ENCODE assay signal across 14 mouse cellular contexts in genomic region chr4:154478933-154479613, GRCm38 (mm10).
DNase-seq lines count a peak whose midpoint lies in the region; ATAC-seq and TF ChIP-seq lines count a peak whose summit lies in the region.
"Had no signal": no experiment of that assay in that cellular context is flagged by ENCODE, and none has a peak within 500 bp of the region (broad histone marks: within the 10 kb centered on the region; RNA-seq: fewer than 3 reads in every experiment).

No protein-coding gene starts in this region.

- no peak for TF ChIP-seq CTCF in layer of hippocampus, adult 2 months (conservative IDR thresholded peaks at IDR 0.05)
- no peak for TF ChIP-seq CTCF in lung, embryonic 14.5 days (IDR thresholded peaks at IDR 0.05; ENCODE audit: low read depth)

- no peak overlapping the region for H3K4me2 ChIP-seq in kidney, embryonic 16.5 days (replicated peaks; ENCODE audit: low read depth, low read length)
- H3K4me2 ChIP-seq in lung, embryonic 14.5 days, result peak overlapping the region; percentile 32; the same call in 1 of the 2 replicates
- H3K4me2 ChIP-seq in stomach, embryonic 16.5 days (ENCODE audit: low read depth, low read length), result no peak overlapping the region
- H3K4me2 ChIP-seq: neural tube, embryonic 12.5 days had no signal

- no peaks in the 10 kb centered on the region for H3K9me3 ChIP-seq in kidney, embryonic 16.5 days (ENCODE audit: low read length)
- no peaks in the 10 kb centered on the region for H3K9me3 ChIP-seq in lung, embryonic 14.5 days (ENCODE audit: low read depth, low read length)
- no peaks in the 10 kb centered on the region for H3K9me3 ChIP-seq in stomach, embryonic 16.5 days (replicated peaks; ENCODE audit: control insufficient read depth, low read length)
- H3K9me3 ChIP-seq: neural tube, embryonic 12.5 days had no signal

- peaks cover 56% of the 10 kb centered on the region for H3K27me3 ChIP-seq in kidney, embryonic 16.5 days (ENCODE audit: insufficient read depth, low read length)
- peaks cover 11% of the 10 kb centered on the region; the same call in 1 of the 2 replicates for H3K27me3 ChIP-seq in lung, embryonic 14.5 days (ENCODE audit: insufficient read depth, low read length)
- H3K27me3 ChIP-seq in stomach, embryonic 16.5 days (ENCODE audit: control insufficient read depth, insufficient read depth, low read length), result peaks cover 5% of the 10 kb centered on the region; the same call in 1 of the 2 replicates
- H3K27me3 ChIP-seq: CH12.LX had no signal

- ATAC-seq in kidney, embryonic 16.5 days (ENCODE audit: low FRiP score, low TSS enrichment), result peak; percentile 63
- peak; percentile 76 for ATAC-seq in lung, embryonic 14.5 days (ENCODE audit: insufficient read depth)
- ATAC-seq in stomach, embryonic 16.5 days (ENCODE audit: insufficient read depth, low FRiP score), result peak; percentile 82
- ATAC-seq: hindbrain, embryonic 16.5 days had no signal

- peak overlapping the region; percentile 84; the same call in 1 of the 2 replicates for H3K27ac ChIP-seq in layer of hippocampus, adult 2 months
- peak overlapping the region; percentile 90 for H3K27ac ChIP-seq in kidney, embryonic 16.5 days (ENCODE audit: low read length)
- peak overlapping the region; percentile 90 for H3K27ac ChIP-seq in lung, embryonic 14.5 days (ENCODE audit: low read depth)
- peak overlapping the region; percentile 64 for H3K27ac ChIP-seq in stomach, embryonic 16.5 days (ENCODE audit: low read length)
- H3K27ac ChIP-seq: neural tube, embryonic 12.5 days had no signal

- peaks cover 58% of the 10 kb centered on the region for H3K4me1 ChIP-seq in kidney, embryonic 16.5 days (ENCODE audit: insufficient read depth, low read length)
- peaks cover 48% of the 10 kb centered on the region for H3K4me1 ChIP-seq in lung, embryonic 14.5 days (ENCODE audit: insufficient read depth)
- H3K4me1 ChIP-seq in stomach, embryonic 16.5 days (ENCODE audit: control insufficient read depth, insufficient read depth, low read length), result peaks cover 38% of the 10 kb centered on the region

- H3K4me3 ChIP-seq in layer of hippocampus, adult 2 months, result no peak overlapping the region
- H3K4me3 ChIP-seq in kidney, embryonic 16.5 days (ENCODE audit: low read length), result no peak overlapping the region
- no peak overlapping the region for H3K4me3 ChIP-seq in lung, embryonic 14.5 days (ENCODE audit: low read depth, low read length)
- H3K4me3 ChIP-seq in stomach, embryonic 16.5 days (replicated peaks; ENCODE audit: low read length), result no peak overlapping the region
- H3K4me3 ChIP-seq: neural tube, embryonic 12.5 days had no signal

- 73% methylated on average over 8 of the region's 8 CpGs for WGBS in kidney, embryonic 16.5 days
- 54% methylated on average over 8 of the region's 8 CpGs for WGBS in lung, embryonic 14.5 days
- 64% methylated on average over 8 of the region's 8 CpGs for WGBS in stomach, embryonic 16.5 days

- no peak overlapping the region for H3K9ac ChIP-seq in kidney, embryonic 16.5 days (replicated peaks; ENCODE audit: low read length)
- H3K9ac ChIP-seq in lung, embryonic 14.5 days, result no peak overlapping the region
- no peak overlapping the region for H3K9ac ChIP-seq in stomach, embryonic 16.5 days (ENCODE audit: low read length)
- H3K9ac ChIP-seq: neural tube, embryonic 12.5 days had no signal

- no peak for DNase-seq in layer of hippocampus, adult 2 months (ENCODE audit: low spot score in 2 of 2)
- DNase-seq in layer of hippocampus, adult 18-20 months (ENCODE audit: low spot score in 2 of 2), result no peak
- DNase-seq in lung, embryonic 14.5 days, result peak; percentile 63
- DNase-seq in cerebellum, postnatal 10 days, result no peak
- DNase-seq in c-Kit-positive CD71-positive TER-119-positive erythroid progenitor cells, embryonic 14.5 days (ENCODE audit: low spot score), result no peak
- DNase-seq: cerebellum, adult 2 months; embryo, embryonic 11 days; midbrain, embryonic 14.5 days; thymus, postnatal 14 days had no signal

- H3K36me3 ChIP-seq in kidney, embryonic 16.5 days (ENCODE audit: insufficient read depth, low read length), result no peaks in the 10 kb centered on the region
- H3K36me3 ChIP-seq in lung, embryonic 14.5 days (ENCODE audit: insufficient read depth), result no peaks in the 10 kb centered on the region
- no peaks in the 10 kb centered on the region for H3K36me3 ChIP-seq in stomach, embryonic 16.5 days (ENCODE audit: control insufficient read depth, insufficient read depth, low read length)
- H3K36me3 ChIP-seq: neural tube, embryonic 12.5 days had no signal
